In genomic region chr11:78189234-78190040, GRCm38 (mm10) we compare ENCODE assay signal across 8 mouse cellular contexts. TPM values are rescaled to one million over a fixed set of nuclear protein-coding genes. Genes with fewer than 3 reads are reported as not detected.
DNase-seq lines count a peak whose midpoint lies in the region; ATAC-seq and TF ChIP-seq lines count a peak whose summit lies in the region.

No protein-coding gene starts in this region.

- no peaks in the 10 kb centered on the region for H3K79me2 ChIP-seq in liver, adult 2 months (ENCODE audit: control insufficient read depth, insufficient read depth, low read length)
- H3K79me2 ChIP-seq in myocyte (ENCODE audit: control insufficient read depth, insufficient read depth) = no peaks in the 10 kb centered on the region

- peak overlapping the region; percentile 94 for H3K9ac ChIP-seq in embryonic facial prominence, embryonic 14.5 days (ENCODE audit: low read depth, low read length)
- peak overlapping the region; percentile 86 for H3K9ac ChIP-seq in liver, adult 2 months (ENCODE audit: low read depth, low read length)

- 5% methylated on average over 42 of the region's 42 CpGs for WGBS in spleen, adult 2 months
- under 1% methylated on average over 35 of the region's 42 CpGs for WGBS in embryonic facial prominence, embryonic 14.5 days
- WGBS in heart, embryonic 10.5 days = under 1% methylated on average over 42 of the region's 42 CpGs
- WGBS in liver, adult 2 months = 1% methylated on average over 42 of the region's 42 CpGs

- peak overlapping the region; percentile 70 for H3K4me2 ChIP-seq in embryonic facial prominence, embryonic 14.5 days (ENCODE audit: low read depth, low read length)
- peak overlapping the region; percentile 79 for H3K4me2 ChIP-seq in myocyte (ENCODE audit: low read depth)

- peak; percentile 83 for ATAC-seq in embryonic facial prominence, embryonic 14.5 days (ENCODE audit: low read depth)

- no peak for DNase-seq in spleen, adult 2 months (ENCODE audit: low read depth in 1 of 2, low spot score in 2 of 2)
- no peak for DNase-seq in spleen, postnatal 10 days (ENCODE audit: low spot score in 2 of 2)
- DNase-seq in embryonic facial prominence, embryonic 14.5 days (ENCODE audit: low spot score) = peak; percentile 94
- DNase-seq in heart, embryonic 10.5 days (ENCODE audit: low spot score) = peak; percentile 91
- DNase-seq in kidney, adult 9 months = peak; percentile 87
- peak; percentile 42 for DNase-seq in liver, adult 2 months (ENCODE audit: extremely low read depth, low read depth, low spot score)
- DNase-seq in testis, postnatal 14 days (ENCODE audit: low spot score) = peak; percentile 88

- TF ChIP-seq POLR2A in spleen, adult 2 months (IDR thresholded peaks at IDR 0.05; ENCODE audit: low read depth, low read length) = no peak
- 0 out of 2 replicates have a peak, but pooled peaks have one; percentile 16 for TF ChIP-seq POLR2A in liver, adult 2 months (IDR thresholded peaks at IDR 0.05; ENCODE audit: extremely low read depth, insufficient read depth, low read length)
- peak; percentile 70 for TF ChIP-seq POLR2A in myocyte (IDR thresholded peaks at IDR 0.05; ENCODE audit: insufficient read length, low read depth)

- peaks cover 10% of the 10 kb centered on the region for H3K4me1 ChIP-seq in spleen, adult 2 months (ENCODE audit: control insufficient read depth, insufficient read depth, insufficient read length)
- peaks cover 19% of the 10 kb centered on the region for H3K4me1 ChIP-seq in embryonic facial prominence, embryonic 14.5 days (ENCODE audit: control insufficient read depth, insufficient read depth, low read length)
- H3K4me1 ChIP-seq in heart, embryonic 10.5 days = peaks cover 26% of the 10 kb centered on the region
- peaks cover 2% of the 10 kb centered on the region; the same call in 1 of the 2 replicates for H3K4me1 ChIP-seq in liver, adult 2 months (ENCODE audit: control insufficient read depth, insufficient read depth, low read length)

- H3K27ac ChIP-seq in spleen, adult 2 months (ENCODE audit: insufficient read depth, low read length) = no peak overlapping the region
- peak overlapping the region; percentile 98 for H3K27ac ChIP-seq in embryonic facial prominence, embryonic 14.5 days (replicated peaks; ENCODE audit: low read depth, low read length)
- peak overlapping the region; percentile 99 for H3K27ac ChIP-seq in heart, embryonic 10.5 days
- peak overlapping the region; percentile 29 for H3K27ac ChIP-seq in liver, adult 2 months (replicated peaks; ENCODE audit: insufficient read depth, low read depth, low read length)

- peaks cover 20% of the 10 kb centered on the region for H3K27me3 ChIP-seq in spleen, adult 2 months (ENCODE audit: control insufficient read depth, insufficient read depth, low read length)
- no peaks in the 10 kb centered on the region for H3K27me3 ChIP-seq in embryonic facial prominence, embryonic 14.5 days (replicated peaks; ENCODE audit: control insufficient read depth, insufficient read depth, low read length)
- H3K27me3 ChIP-seq in heart, embryonic 10.5 days (ENCODE audit: insufficient read depth, poor library complexity, severe bottlenecking) = no peaks in the 10 kb centered on the region
- no peaks in the 10 kb centered on the region for H3K27me3 ChIP-seq in liver, adult 2 months (ENCODE audit: control insufficient read depth, insufficient read depth, low read length)
- H3K27me3 ChIP-seq in myocyte (ENCODE audit: control insufficient read depth, insufficient read depth, insufficient read length) = no peaks in the 10 kb centered on the region

- peak overlapping the region; percentile 19 for H3ac ChIP-seq in myocyte (ENCODE audit: control insufficient read depth, insufficient read length)

- H3K4me3 ChIP-seq in spleen, adult 2 months (ENCODE audit: extremely low read depth, insufficient read depth, insufficient read length) = peak overlapping the region; percentile 48; the same call in 1 of the 2 replicates
- peak overlapping the region; percentile 69 for H3K4me3 ChIP-seq in embryonic facial prominence, embryonic 14.5 days (ENCODE audit: low read depth, low read length)
- peak overlapping the region; percentile 87 for H3K4me3 ChIP-seq in heart, embryonic 10.5 days
- H3K4me3 ChIP-seq in liver, adult 2 months (ENCODE audit: insufficient read depth, low read depth, low read length) = peak overlapping the region; percentile 73
- peak overlapping the region; percentile 78 for H3K4me3 ChIP-seq in myocyte

- TF ChIP-seq CTCF in spleen, adult 2 months (IDR thresholded peaks at IDR 0.05; ENCODE audit: extremely low read depth, insufficient read depth, insufficient read length, insufficient replicate concordance) = no peak
- TF ChIP-seq CTCF in liver, adult 2 months (IDR thresholded peaks at IDR 0.05; ENCODE audit: low read depth, low read length) = no peak

- H3K9me3 ChIP-seq in embryonic facial prominence, embryonic 14.5 days (ENCODE audit: control insufficient read depth, low read length) = no peaks in the 10 kb centered on the region
- H3K9me3 ChIP-seq in heart, embryonic 10.5 days = no peaks in the 10 kb centered on the region

- no peaks in the 10 kb centered on the region for H3K36me3 ChIP-seq in spleen, adult 2 months (ENCODE audit: control insufficient read depth, insufficient read depth, low read length)
- H3K36me3 ChIP-seq in embryonic facial prominence, embryonic 14.5 days (ENCODE audit: control insufficient read depth, insufficient read depth, low read length) = peaks cover 33% of the 10 kb centered on the region
- H3K36me3 ChIP-seq in heart, embryonic 10.5 days = peaks cover 29% of the 10 kb centered on the region
- H3K36me3 ChIP-seq in liver, adult 2 months (ENCODE audit: control insufficient read depth, insufficient read depth, low read length) = no peaks in the 10 kb centered on the region
- peaks cover 17% of the 10 kb centered on the region for H3K36me3 ChIP-seq in myocyte (ENCODE audit: control insufficient read depth, insufficient read depth)

TF ChIP-seq in myocyte, 11 proteins besides CTCF, POLR2A, EP300 and RAD21:
- TF ChIP-seq MYOD1 (IDR thresholded peaks at IDR 0.05; ENCODE audit: control insufficient read depth in 1 of 3, insufficient read length in 2 of 3, low read depth in 2 of 3) (no peak), MYOG (IDR thresholded peaks at IDR 0.05; ENCODE audit: control insufficient read depth in 1 of 3, insufficient read depth in 1 of 3, insufficient read length in 2 of 3, low read depth in 2 of 3) (peak in 1 of 3 experiments; percentile 1), POLR2AphosphoS2 (IDR thresholded peaks at IDR 0.05; ENCODE audit: insufficient read length, low read depth) (peak; percentile 63), MAX (IDR thresholded peaks at IDR 0.05; ENCODE audit: low read depth) (no peak), REST (IDR thresholded peaks at IDR 0.05; ENCODE audit: insufficient read depth, insufficient read length) (no peak)

RNA-seq across cellular contexts. Expression of gene Rab34, which starts 1.2 kb away (rescaled TPM):
- 10.8 and 15.6 TPM in 2 replicates for polyA plus RNA-seq in spleen, adult 2 months (2012; rRNA removed)
- polyA plus RNA-seq in embryonic facial prominence, embryonic 14.5 days (2014; fragmentation: Nextera tagmentation; extraction: Ambion mirVana) = 136 and 156 TPM in 2 replicates
- 63.2 and 88.1 TPM in 2 replicates for polyA plus RNA-seq in heart, embryonic 10.5 days (2016; fragmentation: Nextera tagmentation; extraction: Ambion mirVana)
- 2.6 and 2.8 TPM in 2 replicates for total RNA-seq in liver, adult 2 months (2014; rRNA removed)
- polyA plus RNA-seq in liver, adult 2 months (2012; rRNA removed) = 5.2 and 5.3 TPM in 2 replicates
- 88.8 TPM for polyA plus RNA-seq in myocyte (2012; fragmentation: generic; extraction: Trizol)

RNA-seq across cellular contexts. Expression of gene Proca1, which starts 3.8 kb away (rescaled TPM):
- polyA plus RNA-seq in spleen, adult 2 months (2012; rRNA removed) = 0.19 and 0.20 TPM in 2 replicates
- polyA plus RNA-seq in embryonic facial prominence, embryonic 14.5 days (2014; fragmentation: Nextera tagmentation; extraction: Ambion mirVana) = 2.4 and 2.7 TPM in 2 replicates
- polyA plus RNA-seq in heart, embryonic 10.5 days (2016; fragmentation: Nextera tagmentation; extraction: Ambion mirVana) = 2.9 and 3.3 TPM in 2 replicates
- total RNA-seq in liver, adult 2 months (2014; rRNA removed) = 0.55 and 0.60 TPM in 2 replicates
- polyA plus RNA-seq in liver, adult 2 months (2012; rRNA removed) = 0.24 and 0.35 TPM in 2 replicates
- polyA plus RNA-seq in myocyte (2012; fragmentation: generic; extraction: Trizol) = 0.14 TPM

RNA-seq across cellular contexts. Expression of gene Rpl23a, which starts 6.1 kb away (rescaled TPM):
- polyA plus RNA-seq in spleen, adult 2 months (2012; rRNA removed) = 126 and 169 TPM in 2 replicates
- polyA plus RNA-seq in embryonic facial prominence, embryonic 14.5 days (2014; fragmentation: Nextera tagmentation; extraction: Ambion mirVana) = 1,626 and 1,746 TPM in 2 replicates
- 863 and 999 TPM in 2 replicates for polyA plus RNA-seq in heart, embryonic 10.5 days (2016; fragmentation: Nextera tagmentation; extraction: Ambion mirVana)
- total RNA-seq in liver, adult 2 months (2014; rRNA removed) = 318 and 352 TPM in 2 replicates
- polyA plus RNA-seq in liver, adult 2 months (2012; rRNA removed) = 88.5 and 110 TPM in 2 replicates
- 3,571 TPM for polyA plus RNA-seq in myocyte (2012; fragmentation: generic; extraction: Trizol)

RNA-seq across cellular contexts. Expression of gene Tlcd1, which starts 12.9 kb away (rescaled TPM):
- polyA plus RNA-seq in spleen, adult 2 months (2012; rRNA removed) = 10.4 and 16.9 TPM in 2 replicates
- polyA plus RNA-seq in embryonic facial prominence, embryonic 14.5 days (2014; fragmentation: Nextera tagmentation; extraction: Ambion mirVana) = 22.2 and 23.8 TPM in 2 replicates
- 16.9 and 18.7 TPM in 2 replicates for polyA plus RNA-seq in heart, embryonic 10.5 days (2016; fragmentation: Nextera tagmentation; extraction: Ambion mirVana)
- total RNA-seq in liver, adult 2 months (2014; rRNA removed) = 44.8 and 50.7 TPM in 2 replicates
- 46.6 and 61.5 TPM in 2 replicates for polyA plus RNA-seq in liver, adult 2 months (2012; rRNA removed)
- polyA plus RNA-seq in myocyte (2012; fragmentation: generic; extraction: Trizol) = 17.4 TPM

RNA-seq across cellular contexts. Expression of gene Nek8, which starts 13.0 kb away (rescaled TPM):
- polyA plus RNA-seq in spleen, adult 2 months (2012; rRNA removed) = 17.6 and 20.4 TPM in 2 replicates
- polyA plus RNA-seq in embryonic facial prominence, embryonic 14.5 days (2014; fragmentation: Nextera tagmentation; extraction: Ambion mirVana) = 10.8 and 12.6 TPM in 2 replicates
- polyA plus RNA-seq in heart, embryonic 10.5 days (2016; fragmentation: Nextera tagmentation; extraction: Ambion mirVana) = 15.3 and 16.5 TPM in 2 replicates
- total RNA-seq in liver, adult 2 months (2014; rRNA removed) = 4.1 and 5.2 TPM in 2 replicates
- 5.2 and 7.2 TPM in 2 replicates for polyA plus RNA-seq in liver, adult 2 months (2012; rRNA removed)
- 9.6 TPM for polyA plus RNA-seq in myocyte (2012; fragmentation: generic; extraction: Trizol)

Comparison
In these comparisons a context has a peak if more than half of its experiments do, and no peak if none do; other contexts are left out.
1. DNase-seq: peak in embryonic facial prominence, embryonic 14.5 days (single experiment), heart, embryonic 10.5 days (single experiment), kidney, adult 9 months (single experiment), liver, adult 2 months (single experiment) and testis, postnatal 14 days (single experiment); none in spleen, adult 2 months (0 of 2) and spleen, postnatal 10 days (0 of 2).
2. Peak in every context shown above with its lines, with median percentiles within 50 percentile points of each other: H3K4me3 ChIP-seq.